21 mouse cellular contexts compared by ENCODE assay signal in genomic region chr11:121516906-121517305, GRCm38 (mm10). TPM values are rescaled to one million over a fixed set of nuclear protein-coding genes. Genes with fewer than 3 reads are reported as not detected.
DNase-seq lines count a peak whose midpoint lies in the region; ATAC-seq and TF ChIP-seq lines count a peak whose summit lies in the region.
"Had no signal": no experiment of that assay in that cellular context is flagged by ENCODE, and none has a peak within 500 bp of the region (broad histone marks: within the 10 kb centered on the region; RNA-seq: fewer than 3 reads in every experiment).

No protein-coding gene starts in this region.

- DNase-seq in kidney, adult 2 months: peak; percentile 91
- DNase-seq in intestine, embryonic 14.5 days (ENCODE audit: low spot score): no peak
- peak; percentile 4 for DNase-seq in kidney, postnatal 0 days (ENCODE audit: low spot score)
- DNase-seq in lung, adult 18-20 months: no peak
- no peak for DNase-seq in heart, postnatal 25 days (ENCODE audit: low spot score)
- DNase-seq in cerebellum, postnatal 14 days: no peak
- DNase-seq: adrenal gland, postnatal 10 days; B cell, adult 2 months; cerebellum, adult 11-12 months; cerebellum, postnatal 36 days; gastrocnemius, postnatal 25 days; heart, postnatal 10 days; retina, postnatal 1 day had no signal

- no peak for TF ChIP-seq CTCF in kidney, adult 2 months (conservative IDR thresholded peaks at IDR 0.05; ENCODE audit: insufficient read depth, insufficient read length, low read depth, low read length)
- no peak for TF ChIP-seq CTCF in kidney, postnatal 0 days (IDR thresholded peaks at IDR 0.05; ENCODE audit: low read depth)

- no peak overlapping the region for H3K4me2 ChIP-seq in kidney, embryonic 15.5 days
- no peak overlapping the region for H3K4me2 ChIP-seq in intestine, embryonic 14.5 days (ENCODE audit: low read length)
- H3K4me2 ChIP-seq in kidney, postnatal 0 days (ENCODE audit: low read length): no peak overlapping the region
- H3K4me2 ChIP-seq in stomach, embryonic 14.5 days (replicated peaks; ENCODE audit: low read depth, low read length): no peak overlapping the region
- H3K4me2 ChIP-seq: hindbrain, embryonic 13.5 days; limb, embryonic 13.5 days had no signal

- no peak overlapping the region for H3K4me3 ChIP-seq in kidney, adult 2 months (ENCODE audit: insufficient read depth, low read depth, low read length)
- no peak overlapping the region for H3K4me3 ChIP-seq in kidney, embryonic 15.5 days (replicated peaks)
- H3K4me3 ChIP-seq in intestine, embryonic 14.5 days (ENCODE audit: low read depth, low read length): no peak overlapping the region
- H3K4me3 ChIP-seq in kidney, postnatal 0 days (replicated peaks; ENCODE audit: low read depth, low read length): no peak overlapping the region
- H3K4me3 ChIP-seq in stomach, embryonic 14.5 days (ENCODE audit: low read depth, low read length): no peak overlapping the region
- H3K4me3 ChIP-seq: heart, embryonic 10.5 days; hindbrain, embryonic 13.5 days; layer of hippocampus, adult 2 months; limb, embryonic 13.5 days had no signal

- H3K9ac ChIP-seq in kidney, embryonic 15.5 days: no peak overlapping the region
- H3K9ac ChIP-seq in intestine, embryonic 14.5 days (ENCODE audit: low read length): no peak overlapping the region
- no peak overlapping the region for H3K9ac ChIP-seq in kidney, postnatal 0 days (ENCODE audit: low read depth, low read length)
- no peak overlapping the region for H3K9ac ChIP-seq in stomach, embryonic 14.5 days (replicated peaks; ENCODE audit: low read depth, low read length)
- H3K9ac ChIP-seq: hindbrain, embryonic 13.5 days; limb, embryonic 13.5 days had no signal

- H3K9me3 ChIP-seq in kidney, embryonic 15.5 days (replicated peaks): no peaks in the 10 kb centered on the region
- no peaks in the 10 kb centered on the region for H3K9me3 ChIP-seq in intestine, embryonic 14.5 days (ENCODE audit: control insufficient read depth, low read length)
- no peaks in the 10 kb centered on the region for H3K9me3 ChIP-seq in kidney, postnatal 0 days (replicated peaks; ENCODE audit: low read length)
- no peaks in the 10 kb centered on the region for H3K9me3 ChIP-seq in stomach, embryonic 14.5 days (ENCODE audit: control insufficient read depth, low read depth, low read length)
- H3K9me3 ChIP-seq: heart, embryonic 10.5 days; hindbrain, embryonic 13.5 days; limb, embryonic 13.5 days had no signal

- peak overlapping the region; percentile 89 for H3K27ac ChIP-seq in kidney, adult 2 months (ENCODE audit: insufficient read depth, low read depth, low read length)
- H3K27ac ChIP-seq in kidney, embryonic 15.5 days: no peak overlapping the region
- no peak overlapping the region for H3K27ac ChIP-seq in intestine, embryonic 14.5 days (ENCODE audit: low read depth)
- no peak overlapping the region for H3K27ac ChIP-seq in kidney, postnatal 0 days
- peak overlapping the region; percentile 13; the same call in 1 of the 2 replicates for H3K27ac ChIP-seq in stomach, embryonic 14.5 days (ENCODE audit: low read length)
- H3K27ac ChIP-seq: heart, embryonic 10.5 days; hindbrain, embryonic 13.5 days; layer of hippocampus, adult 2 months; limb, embryonic 13.5 days had no signal

- intact Hi-C loops in heart, postnatal 25 days (cut with DNase I): no loop called here

- no peak for TF ChIP-seq POLR2A in kidney, adult 2 months (IDR thresholded peaks at IDR 0.05; ENCODE audit: low read depth, low read length)

- no peak for ATAC-seq in kidney, embryonic 15.5 days (replicated peaks; ENCODE audit: low FRiP score)
- 0 out of 2 replicates have a peak, but pooled peaks have one; percentile 62 for ATAC-seq in intestine, embryonic 14.5 days (replicated peaks; ENCODE audit: low FRiP score, low TSS enrichment, low read depth)
- no peak for ATAC-seq in kidney, postnatal 0 days (replicated peaks; ENCODE audit: low FRiP score, low read depth)
- no peak for ATAC-seq in stomach, embryonic 14.5 days (ENCODE audit: insufficient number of reproducible peaks, insufficient read depth, low FRiP score, low read depth)
- ATAC-seq: lung, postnatal 0 days; midbrain, embryonic 16.5 days had no signal

- H3K27me3 ChIP-seq in kidney, adult 2 months (replicated peaks; ENCODE audit: control insufficient read depth, insufficient read depth, low read length): no peaks in the 10 kb centered on the region
- H3K27me3 ChIP-seq in kidney, embryonic 15.5 days: no peaks in the 10 kb centered on the region
- H3K27me3 ChIP-seq in intestine, embryonic 14.5 days (replicated peaks; ENCODE audit: control insufficient read depth, insufficient read depth, low read length): no peaks in the 10 kb centered on the region
- H3K27me3 ChIP-seq in kidney, postnatal 0 days (ENCODE audit: insufficient read depth, low read length): no peaks in the 10 kb centered on the region
- no peaks in the 10 kb centered on the region for H3K27me3 ChIP-seq in stomach, embryonic 14.5 days (ENCODE audit: control insufficient read depth, insufficient read depth, low read length)
- H3K27me3 ChIP-seq: hindbrain, embryonic 13.5 days; limb, embryonic 13.5 days had no signal

- no peaks in the 10 kb centered on the region for H3K36me3 ChIP-seq in kidney, adult 2 months (ENCODE audit: control insufficient read depth, insufficient read depth, low read length)
- H3K36me3 ChIP-seq in kidney, embryonic 15.5 days: no peaks in the 10 kb centered on the region
- no peaks in the 10 kb centered on the region for H3K36me3 ChIP-seq in intestine, embryonic 14.5 days (ENCODE audit: control insufficient read depth, insufficient read depth, low read length)
- no peaks in the 10 kb centered on the region for H3K36me3 ChIP-seq in kidney, postnatal 0 days (ENCODE audit: insufficient read depth, low read length)
- H3K36me3 ChIP-seq in stomach, embryonic 14.5 days (ENCODE audit: control insufficient read depth, insufficient read depth, low read length): no peaks in the 10 kb centered on the region
- H3K36me3 ChIP-seq: heart, embryonic 10.5 days had no signal

- WGBS in kidney, adult 2 months: 50% methylated on average over 3 of the region's 3 CpGs
- WGBS in kidney, embryonic 15.5 days: 81% methylated on average over 3 of the region's 3 CpGs
- WGBS in intestine, embryonic 14.5 days: 66% methylated on average over 3 of the region's 3 CpGs
- WGBS in kidney, postnatal 0 days: 76% methylated on average over 3 of the region's 3 CpGs
- WGBS in stomach, embryonic 14.5 days: 66% methylated on average over 3 of the region's 3 CpGs

- peaks cover 22% of the 10 kb centered on the region; the same call in 1 of the 2 replicates for H3K4me1 ChIP-seq in kidney, adult 2 months (ENCODE audit: control insufficient read depth, insufficient read depth, low read length)
- peaks cover 11% of the 10 kb centered on the region for H3K4me1 ChIP-seq in kidney, embryonic 15.5 days
- H3K4me1 ChIP-seq in intestine, embryonic 14.5 days (replicated peaks; ENCODE audit: control insufficient read depth, insufficient read depth, low read length): peaks cover 4% of the 10 kb centered on the region
- H3K4me1 ChIP-seq in kidney, postnatal 0 days (replicated peaks; ENCODE audit: insufficient read depth, low read length): no peaks in the 10 kb centered on the region
- no peaks in the 10 kb centered on the region for H3K4me1 ChIP-seq in stomach, embryonic 14.5 days (ENCODE audit: control insufficient read depth, insufficient read depth, low read length)

RNA-seq across cellular contexts. Expression of gene Zfp750, which starts 2.2 kb away (rescaled TPM):
- polyA plus RNA-seq in kidney, adult 2 months (2012; rRNA removed): 3.0 and 3.3 TPM in 2 replicates
- 0.67 and 0.77 TPM in 2 replicates for polyA plus RNA-seq in kidney, embryonic 15.5 days (2015; fragmentation: Nextera tagmentation; extraction: Ambion mirVana)
- polyA plus RNA-seq in intestine, embryonic 14.5 days (2014; fragmentation: Nextera tagmentation; extraction: Ambion mirVana): 0.19 and 0.38 TPM in 2 replicates
- 0.98 and 1.3 TPM in 2 replicates for polyA plus RNA-seq in kidney, postnatal 0 days (2015; fragmentation: Nextera tagmentation; extraction: Ambion mirVana)
- 8.6 and 8.9 TPM in 2 replicates for polyA plus RNA-seq in stomach, embryonic 14.5 days (2014; fragmentation: Nextera tagmentation; extraction: Ambion mirVana)
- under 1 TPM in 1 of 2 experiments, not detected in 1; 0.08 TPM for total RNA-seq in heart, postnatal 25 days (2021)

Comparison
In these comparisons a context has a peak if more than half of its experiments do, and no peak if none do; other contexts are left out.
1. H3K27ac ChIP-seq: peak in kidney, adult 2 months (single experiment) and stomach, embryonic 14.5 days (single experiment); none in kidney, embryonic 15.5 days (single experiment), intestine, embryonic 14.5 days (single experiment) and kidney, postnatal 0 days (single experiment).
2. DNase-seq: peak in kidney, adult 2 months (single experiment) and kidney, postnatal 0 days (single experiment); none in intestine, embryonic 14.5 days (single experiment), lung, adult 18-20 months (0 of 2), heart, postnatal 25 days (single experiment) and cerebellum, postnatal 14 days (0 of 2).